Mouse (Mus musculus): Measurements from ENCODE around the gene Vmn1r207-ps. TPM values are rescaled to one million over a fixed set of nuclear protein-coding genes. Genes with fewer than 3 reads are reported as not detected.
"Not testable (repeated sequence)": the region's sequence is repeated elsewhere in the genome, so short reads cannot be mapped to it uniquely, and the experiment has no call there.

Gene Vmn1r207-ps
- total RNA-seq (2022), result not detected

DNA sequence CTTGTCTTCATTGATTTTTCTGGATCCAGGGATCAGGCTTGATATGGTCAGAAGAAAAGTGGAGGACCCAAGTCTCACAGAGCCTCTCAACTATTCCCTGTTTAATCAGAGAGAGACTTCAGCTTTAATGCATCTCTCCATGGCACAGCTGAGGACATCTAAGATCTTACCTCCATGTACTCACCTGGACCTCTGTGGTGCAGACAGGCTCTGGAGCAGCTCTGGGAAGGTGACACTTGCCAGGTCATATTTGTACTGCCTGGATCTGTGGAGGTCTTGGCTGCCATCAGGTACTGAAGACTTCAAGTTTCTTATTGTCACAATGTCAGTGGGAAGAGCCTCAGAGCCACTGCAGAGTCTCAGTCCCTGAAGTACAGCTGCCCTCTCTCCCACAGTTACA is at the start of gene Vmn1r207-ps:
Gene Vmn1r207-ps, minus strand, starts transcription at position 101 of the 400 bp plus-strand sequence.
- DNase-seq (ENCODE audit: low spot score in 2 of 2), result not testable (repeated sequence)

DNA sequence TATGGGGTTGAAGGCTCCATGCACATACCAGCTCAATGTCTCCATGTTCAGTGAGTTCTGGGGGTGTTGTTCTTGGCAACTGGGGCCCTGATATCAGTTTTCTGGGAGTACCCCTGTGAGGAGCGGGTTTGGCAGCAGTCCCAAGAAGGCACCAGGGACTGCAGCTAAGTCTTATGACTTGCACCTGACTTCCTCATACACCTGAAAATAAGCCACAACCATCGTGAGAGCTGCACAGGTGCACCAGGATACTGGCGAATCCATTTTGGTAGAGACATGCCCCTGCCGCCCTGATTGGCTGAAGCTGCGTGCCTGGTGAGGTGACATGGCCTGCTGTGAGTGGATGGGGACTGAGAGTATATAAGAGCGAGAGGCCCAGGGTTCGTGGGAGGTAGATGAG is 47.9 kb upstream of the Vmn1r207-ps start, which contains the start of gene Vmn1r208:
Gene Vmn1r208, minus strand, starts transcription at position 101 of the 400 bp plus-strand sequence.
- not testable (repeated sequence) for DNase-seq (ENCODE audit: low spot score in 2 of 2)

DNA sequence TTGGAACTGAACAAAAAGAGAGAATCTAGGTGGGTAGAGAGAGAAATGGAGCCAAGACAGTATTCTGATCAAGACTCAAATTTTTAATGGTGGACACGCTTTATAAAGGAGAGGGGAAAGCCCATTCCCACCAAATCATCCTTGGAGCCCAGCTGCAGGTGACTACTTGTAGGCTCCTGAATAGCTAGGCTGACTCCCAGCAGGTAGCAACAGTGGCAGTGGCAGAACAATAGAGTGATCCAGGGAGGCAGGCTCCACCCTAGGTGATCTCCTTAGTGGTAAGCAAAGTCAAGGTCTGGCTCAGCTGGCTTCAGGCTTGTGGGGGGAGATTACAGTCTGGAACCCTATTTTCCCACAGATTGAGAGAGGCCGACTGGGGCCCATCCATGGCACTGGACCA is 42.2 kb upstream of the Vmn1r207-ps start:
- DNase-seq (ENCODE audit: low spot score in 2 of 2), result not testable (repeated sequence)

DNA sequence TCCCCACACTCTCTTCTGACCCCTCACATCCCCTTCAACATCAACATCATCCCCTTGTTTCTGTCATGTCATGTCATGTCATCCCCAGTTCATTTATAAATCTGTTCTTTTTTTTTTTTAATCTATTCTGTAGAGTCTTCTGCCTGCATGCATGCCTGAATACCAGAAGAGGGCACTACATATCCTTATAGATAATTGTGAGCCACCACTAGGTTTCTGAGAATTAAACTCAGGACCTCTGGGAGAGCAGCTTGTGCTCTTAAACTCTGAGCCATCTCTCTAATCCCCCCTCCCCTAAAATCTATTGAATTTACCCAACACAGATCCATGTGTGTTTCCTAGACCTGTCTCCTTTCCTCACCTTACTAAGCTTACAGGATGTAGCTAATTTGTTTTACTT is 18.1 kb upstream of the Vmn1r207-ps start:
- DNase-seq (ENCODE audit: low spot score in 2 of 2), result no peak

DNA sequence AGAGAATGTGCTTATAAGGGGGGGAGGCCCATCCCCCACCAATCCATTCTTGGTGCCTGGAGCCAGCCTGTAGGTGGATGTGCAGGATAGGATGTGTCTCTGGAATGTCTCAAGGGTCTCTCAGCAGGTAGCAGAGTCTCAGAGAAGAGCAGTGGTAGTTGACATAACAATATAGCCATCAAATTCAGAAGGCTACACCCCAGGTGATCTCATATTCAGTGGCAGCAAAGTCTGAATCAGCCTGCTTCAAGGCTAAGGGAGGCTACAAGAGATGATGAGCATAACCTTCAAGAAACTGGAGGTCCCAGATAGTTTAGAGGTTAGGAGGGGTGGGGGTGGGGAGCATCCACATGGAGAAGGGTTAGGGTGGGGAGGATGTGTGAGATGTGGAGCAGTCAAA is 22.5 kb downstream of the Vmn1r207-ps start:
- not testable (repeated sequence) for DNase-seq (ENCODE audit: low spot score in 2 of 2)

DNA sequence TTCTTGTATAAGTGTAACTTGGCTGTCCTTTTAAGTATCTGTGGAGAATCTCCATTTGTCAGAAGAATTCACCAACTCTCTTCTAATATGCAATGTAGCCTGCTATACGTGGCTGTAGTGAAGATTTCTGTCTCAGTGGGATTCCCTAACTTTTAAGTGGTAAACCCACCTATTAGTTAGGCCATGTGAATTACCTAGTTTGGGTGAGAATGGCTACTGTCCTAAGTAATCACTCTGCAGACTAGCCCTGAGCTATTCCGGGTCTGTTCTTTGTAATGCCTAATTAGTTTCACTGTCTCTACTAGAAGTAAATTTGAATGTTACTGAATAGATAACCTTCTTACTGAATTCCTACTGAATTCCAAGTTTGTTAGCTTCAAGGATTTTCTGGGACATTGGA is 26.5 kb downstream of the Vmn1r207-ps start:
- not testable (repeated sequence) for DNase-seq (ENCODE audit: low spot score in 2 of 2)

Other genes starting within 250 kb of the Vmn1r207-ps start
- gene Vmn1r202, start 224.2 kb downstream of the Vmn1r207-ps start, total RNA-seq (2022), result not detected
- gene Vmn1r203, start 211.5 kb downstream of the Vmn1r207-ps start, total RNA-seq (2022), result not detected
- not detected for gene Vmn1r204, start 176.4 kb downstream of the Vmn1r207-ps start, total RNA-seq (2022)
- not detected for gene Vmn1r205, start 136.6 kb downstream of the Vmn1r207-ps start, total RNA-seq (2022)
- gene Vmn1r206, start 105.4 kb downstream of the Vmn1r207-ps start, total RNA-seq (2022), result not detected
- not detected for gene Vmn1r208, start 47.8 kb upstream of the Vmn1r207-ps start, total RNA-seq (2022)
- gene Vmn1r209, start 80.1 kb upstream of the Vmn1r207-ps start, total RNA-seq (2022), result not detected
- gene Vmn1r210, start 101.7 kb upstream of the Vmn1r207-ps start, total RNA-seq (2022), result not detected
- not detected for gene Vmn1r211, start 127.9 kb upstream of the Vmn1r207-ps start, total RNA-seq (2022)
- not detected for gene Vmn1r212, start 154.6 kb upstream of the Vmn1r207-ps start, total RNA-seq (2022)

Measured in gastrocnemius, adult 8-10 months (tissue).